Mouse (Mus musculus) intestine, postnatal 0 days (tissue): ENCODE results near the gene Hexa. TPM values are rescaled to one million over a fixed set of nuclear protein-coding genes. Genes with fewer than 3 reads are reported as not detected.

Source experiments
- ATAC-seq: fragments of 200-750 bp; cut with Nextera tagmentation; 2 replicates; pipeline ENCODE4 v1.8.0; 2017; ENCODE audit warnings: mild to moderate bottlenecking, moderate TSS enrichment, moderate library complexity
- H3K27ac ChIP-seq: fragments of 300-500 bp; sonication (generic); 2 replicates; pipeline ENCODE4 v1.5.1; 2014; ENCODE audit warnings: mild to moderate bottlenecking, low read depth, low read length, moderate library complexity
- H3K27me3 ChIP-seq: fragments of 300-500 bp; sonication (generic); replicated peaks from 2 replicates; pipeline ENCODE4 v1.6.1; 2014; ENCODE audit warnings: low read length, mixed read lengths; ENCODE audit not compliant: control insufficient read depth, insufficient read depth
- H3K36me3 ChIP-seq: fragments of 300-500 bp; sonication (generic); 2 replicates; pipeline ENCODE4 v1.6.1; 2014; ENCODE audit warnings: mild to moderate bottlenecking, moderate library complexity; ENCODE audit not compliant: control insufficient read depth, insufficient read depth
- H3K4me1 ChIP-seq: fragments of 300-500 bp; sonication (generic); replicated peaks from 2 replicates; pipeline ENCODE4 v1.6.1; 2014; ENCODE audit warnings: antibody characterized with exemption, low read length, mixed read lengths; ENCODE audit not compliant: control insufficient read depth, insufficient read depth
- H3K4me2 ChIP-seq: fragments of 300-500 bp; sonication (generic); replicated peaks from 2 replicates; pipeline ENCODE4 v1.6.1; 2014; ENCODE audit warnings: low read depth, mild to moderate bottlenecking, moderate library complexity
- H3K4me3 ChIP-seq: fragments of 300-500 bp; sonication (generic); 2 replicates; pipeline ENCODE4 v1.5.1; 2014; ENCODE audit warnings: low read depth, low read length
- H3K9ac ChIP-seq: fragments of 300-500 bp; sonication (generic); 2 replicates; pipeline ENCODE4 v1.6.1; 2014; ENCODE audit warnings: mild to moderate bottlenecking, low read depth, low read length
- H3K9me3 ChIP-seq: fragments of 300-500 bp; sonication (generic); 2 replicates; pipeline ENCODE4 v1.6.1; 2016; ENCODE audit warnings: mixed run types; ENCODE audit not compliant: control insufficient read depth
- CTCF ChIP-seq: sonication (generic); IDR thresholded peaks from 2 replicates; pipeline ENCODE4 v1.5.1; 2016; ENCODE audit warnings: low read depth, mild to moderate bottlenecking, control low read depth, antibody characterized with exemption, moderate library complexity
- WGBS: fragments of 180-500 bp; shearing (Covaris S2); extraction: QIAGEN DNeasy Blood & Tissue Kit; methylation state at CpG from one replicate; pipeline ENCODE4 v1.1.7; 2014; 5-methylcytosine and 5-hydroxymethylcytosine counted together
- polyA plus RNA-seq: library from polyadenylated mRNA; unstranded; fragments of >200 nt; fragmentation: Nextera tagmentation; extraction: Ambion mirVana; gene quantifications from 2 replicates; pipeline ENCODE4 v1.2.1, GENCODE M21; 2015

Gene Hexa
- polyA plus RNA-seq, 1 experiment from 2014 or later: 440 TPM

DNA sequence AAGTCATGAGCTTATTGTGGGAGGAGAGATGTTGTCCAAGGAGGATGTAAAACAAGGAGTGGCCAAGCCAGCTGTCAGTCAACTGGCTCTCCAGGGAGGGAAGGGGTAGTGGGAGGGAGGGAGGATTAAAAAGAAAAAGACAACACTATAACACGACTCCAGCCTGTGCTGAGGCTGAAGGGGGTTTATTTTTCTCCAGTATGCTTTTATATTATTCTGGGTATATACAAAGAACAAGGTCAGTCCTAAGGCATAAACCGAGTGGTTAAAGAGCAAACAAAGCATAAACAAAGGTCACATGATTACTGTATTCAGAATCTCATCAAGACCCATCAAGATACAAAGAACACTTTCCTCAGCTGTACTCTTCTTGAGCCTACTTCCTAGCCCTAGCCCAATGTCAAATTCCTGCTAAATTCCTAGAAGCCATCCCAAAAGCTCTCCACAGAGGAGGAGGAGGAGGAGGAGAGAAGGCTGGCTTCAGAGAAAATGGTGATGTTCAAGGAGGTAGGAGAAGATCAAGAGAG is 9.7 kb downstream of the Hexa start:
- H3K27ac ChIP-seq: no peak overlapping the region
- WGBS: 37% methylated on average over 2 of the region's 2 CpGs

DNA sequence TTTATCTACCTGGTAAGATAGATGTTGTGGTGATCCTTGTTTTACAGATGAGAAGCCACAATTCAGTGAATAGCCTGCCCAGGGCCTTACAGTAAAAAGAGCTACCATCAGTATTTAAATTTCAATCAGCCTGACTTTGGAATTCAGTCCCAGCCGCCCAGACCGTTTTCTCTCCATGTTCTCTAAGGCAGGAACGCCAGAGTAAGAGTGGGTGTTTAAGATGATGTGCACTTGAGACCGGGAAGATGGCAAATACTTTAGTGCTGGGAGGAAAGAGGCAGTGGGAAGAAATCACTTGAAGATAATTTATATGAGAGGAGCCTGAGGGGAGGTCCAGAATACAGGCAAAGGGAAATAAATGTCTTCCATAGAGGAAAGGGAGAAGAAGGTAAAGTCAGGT is 10.7 kb downstream of the Hexa start:
- Histone ChIP-seq H3K9me3 (no peaks in the 10 kb centered on the region), H3K4me3 (no peak overlapping the region), H3K4me1 (no peaks in the 10 kb centered on the region), H3K27me3 (no peaks in the 10 kb centered on the region), H3K4me2 (no peak overlapping the region), H3K9ac (no peak overlapping the region), H3K27ac (no peak overlapping the region), H3K36me3 (peaks cover 6% of the 10 kb centered on the region; the same call in 1 of the 2 replicates)
- 85% methylated on average over 4 of the region's 4 CpGs for WGBS
- no peak for ATAC-seq
- no peak for TF ChIP-seq CTCF

More for the DNA sequence above, 9.7 kb downstream of the Hexa start:
- H3K9ac ChIP-seq: no peak overlapping the region
- H3K4me1 ChIP-seq: no peaks in the 10 kb centered on the region
- TF ChIP-seq CTCF: no peak
- no peak overlapping the region for H3K4me2 ChIP-seq
- H3K36me3 ChIP-seq: no peaks in the 10 kb centered on the region; the same call in 1 of the 2 replicates
- no peak overlapping the region for H3K4me3 ChIP-seq
- ATAC-seq: no peak
- no peaks in the 10 kb centered on the region for H3K27me3 ChIP-seq
- no peaks in the 10 kb centered on the region for H3K9me3 ChIP-seq

DNA sequence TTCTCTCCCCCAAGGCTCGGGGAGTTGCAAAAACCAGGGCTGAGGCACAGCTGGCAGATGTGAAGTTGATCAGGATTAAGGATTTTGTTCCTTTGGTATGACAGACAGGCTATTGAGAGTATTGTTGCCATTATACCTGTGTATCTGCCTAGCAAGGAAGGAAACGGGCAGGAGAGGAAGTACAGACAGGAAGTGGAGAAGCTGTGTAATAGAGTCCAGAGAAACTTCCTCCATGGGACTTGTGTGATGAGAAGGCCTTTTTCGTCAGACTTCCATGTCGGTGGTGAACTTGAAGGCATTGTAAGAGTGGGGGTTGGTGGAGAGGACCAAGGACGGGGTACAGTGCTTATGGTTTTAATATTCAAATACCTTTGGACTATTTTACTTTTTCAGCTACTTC is 11.7 kb downstream of the Hexa start:
- Histone ChIP-seq H3K9ac (no peak overlapping the region), H3K4me1 (no peaks in the 10 kb centered on the region), H3K36me3 (peaks cover 11% of the 10 kb centered on the region), H3K27ac (no peak overlapping the region), H3K27me3 (no peaks in the 10 kb centered on the region), H3K9me3 (no peaks in the 10 kb centered on the region), H3K4me2 (no peak overlapping the region), H3K4me3 (no peak overlapping the region)
- TF ChIP-seq CTCF: no peak
- ATAC-seq: no peak
- 75% methylated on average over 5 of the region's 5 CpGs for WGBS

DNA sequence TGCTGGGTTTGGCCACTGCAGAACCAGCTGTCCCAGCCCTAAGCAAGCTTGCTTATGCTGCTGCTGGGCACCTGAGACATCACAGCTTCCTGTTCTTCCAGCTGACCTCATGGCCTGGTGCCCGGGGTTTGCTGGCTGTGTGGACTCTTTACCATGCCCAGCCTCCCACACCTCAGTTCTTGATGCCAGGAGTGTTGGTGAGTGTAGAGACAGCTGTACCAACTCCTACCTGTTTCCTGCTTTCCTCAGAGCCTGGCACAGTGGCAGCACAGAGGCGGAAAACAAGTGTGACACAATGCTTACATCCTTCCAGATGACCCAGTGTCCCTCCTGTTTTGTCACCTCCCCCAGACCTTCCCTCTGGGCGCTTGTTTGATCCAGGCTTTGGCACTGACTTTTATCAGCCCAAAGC is 12.3 kb downstream of the Hexa start:
- no peak for TF ChIP-seq CTCF
- peaks cover 15% of the 10 kb centered on the region for H3K36me3 ChIP-seq
- WGBS: 68% methylated on average over 3 of the region's 3 CpGs
- no peaks in the 10 kb centered on the region for H3K9me3 ChIP-seq
- H3K9ac ChIP-seq: no peak overlapping the region
- no peaks in the 10 kb centered on the region for H3K27me3 ChIP-seq
- H3K4me2 ChIP-seq: no peak overlapping the region
- H3K27ac ChIP-seq: no peak overlapping the region
- ATAC-seq: no peak
- no peaks in the 10 kb centered on the region for H3K4me1 ChIP-seq
- H3K4me3 ChIP-seq: no peak overlapping the region

DNA sequence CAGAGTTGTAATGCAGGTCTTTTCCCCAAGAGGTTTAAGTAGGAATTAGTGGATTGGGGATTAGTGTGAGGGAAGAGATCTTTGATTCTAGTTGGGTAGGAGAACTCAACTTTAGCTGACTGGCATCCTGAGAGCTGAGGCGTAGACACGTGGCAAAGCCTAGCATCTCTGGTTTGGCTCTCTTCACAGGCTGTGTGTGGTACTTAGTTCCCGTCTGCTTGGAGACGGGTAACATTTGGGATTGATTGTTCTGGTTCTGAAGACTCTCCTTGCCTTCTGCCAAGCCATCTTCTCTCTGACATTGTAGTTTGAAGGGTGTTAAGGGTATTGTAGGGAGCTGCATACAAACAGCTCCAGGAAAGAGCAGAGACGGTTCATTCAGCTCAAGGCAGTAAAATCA is 13.3 kb downstream of the Hexa start:
- Histone ChIP-seq H3K9ac (no peak overlapping the region), H3K36me3 (peaks cover 25% of the 10 kb centered on the region), H3K27me3 (no peaks in the 10 kb centered on the region), H3K4me3 (no peak overlapping the region), H3K27ac (no peak overlapping the region), H3K4me2 (no peak overlapping the region), H3K4me1 (no peaks in the 10 kb centered on the region), H3K9me3 (no peaks in the 10 kb centered on the region)
- WGBS: 88% methylated on average over 5 of the region's 5 CpGs
- no peak for TF ChIP-seq CTCF
- no peak for ATAC-seq

DNA sequence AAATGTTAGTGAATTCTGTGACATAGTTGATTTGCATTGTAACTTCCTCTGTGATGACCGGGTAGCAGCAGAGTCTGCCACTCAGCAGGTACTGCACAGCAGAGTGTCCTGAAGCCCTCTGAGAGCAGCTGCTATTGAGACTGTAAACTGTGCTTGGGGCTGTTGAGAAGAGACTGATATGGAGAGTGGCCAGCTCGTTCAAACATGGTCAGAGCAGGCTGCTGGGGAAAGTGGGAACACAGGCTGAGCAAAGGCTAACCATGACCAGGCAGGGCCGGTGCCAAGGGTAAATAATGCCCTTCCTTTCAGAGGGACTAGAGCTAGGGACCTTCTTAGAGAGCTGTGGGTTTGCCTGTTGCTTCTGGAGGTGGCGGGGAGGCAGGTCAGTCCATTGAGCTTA is 14.4 kb downstream of the Hexa start:
- no peak overlapping the region for H3K9ac ChIP-seq
- H3K36me3 ChIP-seq: peaks cover 34% of the 10 kb centered on the region
- ATAC-seq: no peak
- no peaks in the 10 kb centered on the region for H3K9me3 ChIP-seq
- H3K4me2 ChIP-seq: no peak overlapping the region
- 73% methylated on average over 4 of the region's 4 CpGs for WGBS
- no peaks in the 10 kb centered on the region for H3K27me3 ChIP-seq
- H3K27ac ChIP-seq: no peak overlapping the region
- H3K4me1 ChIP-seq: no peaks in the 10 kb centered on the region
- H3K4me3 ChIP-seq: no peak overlapping the region
- TF ChIP-seq CTCF: no peak

DNA sequence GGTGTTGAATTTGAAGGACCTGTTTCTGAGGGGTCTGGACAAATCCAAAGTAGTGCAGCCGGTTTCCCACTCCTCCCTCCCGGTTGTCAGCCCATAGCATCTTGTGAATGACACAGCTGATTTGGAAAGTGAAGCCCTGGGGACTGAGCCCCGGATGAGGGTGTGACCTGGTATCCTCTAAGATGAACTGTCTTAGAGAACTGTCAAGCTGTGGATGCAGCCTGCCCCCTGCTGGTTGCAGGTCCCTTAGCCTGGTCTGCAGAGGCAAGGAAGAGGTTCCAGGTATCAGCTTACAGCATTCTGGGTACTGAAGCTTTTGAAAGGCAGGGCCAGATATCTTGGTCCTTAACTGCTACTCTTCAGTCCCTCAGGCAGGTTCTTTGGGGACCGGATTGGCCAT is 26.3 kb downstream of the Hexa start:
- peak; percentile 95 for TF ChIP-seq CTCF

More for the DNA sequence above, 26.3 kb downstream of the Hexa start:
- Histone ChIP-seq H3K27me3 (no peaks in the 10 kb centered on the region), H3K4me3 (no peak overlapping the region), H3K4me1 (no peaks in the 10 kb centered on the region), H3K27ac (no peak overlapping the region), H3K4me2 (no peak overlapping the region), H3K36me3 (peaks cover 47% of the 10 kb centered on the region), H3K9me3 (no peaks in the 10 kb centered on the region), H3K9ac (no peak overlapping the region)
- no peak for ATAC-seq
- WGBS: 29% methylated on average over 4 of the region's 4 CpGs
